In genomic region chr8:34442688-34443087, GRCm38 (mm10) we compare ENCODE assay signal across 15 mouse cellular contexts.
"Had no signal": no experiment of that assay in that cellular context is flagged by ENCODE, and none has a peak within 500 bp of the region (broad histone marks: within the 10 kb centered on the region; RNA-seq: fewer than 3 reads in every experiment).

No protein-coding gene starts in this region.

- H3K4me2 ChIP-seq: limb, embryonic 12.5 days; liver, embryonic 13.5 days; lung, embryonic 15.5 days; midbrain, embryonic 12.5 days had no signal

- DNase-seq: kidney, adult 2 months; kidney, postnatal 36 days; liver; liver, embryonic 13.5 days; liver, postnatal 0 days; lung, postnatal 14 days; thymus, postnatal 4 days had no signal

- ATAC-seq: liver, postnatal 0 days; midbrain, embryonic 16.5 days had no signal

- H3K4me3 ChIP-seq: limb, embryonic 12.5 days; liver, embryonic 13.5 days; lung, embryonic 15.5 days; megakaryocyte, embryonic 14.5 days; midbrain, embryonic 12.5 days had no signal

- H3K9ac ChIP-seq: limb, embryonic 12.5 days; liver, embryonic 13.5 days; liver, postnatal 0 days; lung, embryonic 15.5 days; midbrain, embryonic 12.5 days had no signal

- H3K36me3 ChIP-seq: limb, embryonic 12.5 days; liver, embryonic 13.5 days; lung, embryonic 15.5 days; midbrain, embryonic 12.5 days had no signal

- H3K9me3 ChIP-seq: limb, embryonic 12.5 days; liver, embryonic 13.5 days; lung, embryonic 15.5 days; midbrain, embryonic 12.5 days had no signal

- H3K27ac ChIP-seq: kidney, postnatal 0 days; limb, embryonic 12.5 days; liver, embryonic 13.5 days; lung, embryonic 15.5 days; macrophage; midbrain, embryonic 12.5 days; stomach, postnatal 0 days had no signal

- H3K27me3 ChIP-seq: limb, embryonic 12.5 days; liver, embryonic 13.5 days; lung, embryonic 15.5 days; midbrain, embryonic 12.5 days had no signal
